Mouse (Mus musculus) colon, adult 2 months (tissue): ENCODE measurements around the gene Cklf. TPM values are rescaled to one million over a fixed set of nuclear protein-coding genes. Genes with fewer than 3 reads are reported as not detected.

Experiments used
- polyA plus RNA-seq: library from polyadenylated mRNA; depleted of rRNA; stranded (reverse); fragments of >200 nt; gene quantifications from 2 replicates; pipeline ENCODE4 v1.2.3, GENCODE M21; 2012; rRNA removed

Gene Cklf
- 2.4 and 2.8 TPM in 2 replicates for polyA plus RNA-seq

GRCm38 (mm10) chr8:104250439-104251367, at the start of gene Cklf:
Cklf (plus strand) TSS chr8:104250861.

DNA sequence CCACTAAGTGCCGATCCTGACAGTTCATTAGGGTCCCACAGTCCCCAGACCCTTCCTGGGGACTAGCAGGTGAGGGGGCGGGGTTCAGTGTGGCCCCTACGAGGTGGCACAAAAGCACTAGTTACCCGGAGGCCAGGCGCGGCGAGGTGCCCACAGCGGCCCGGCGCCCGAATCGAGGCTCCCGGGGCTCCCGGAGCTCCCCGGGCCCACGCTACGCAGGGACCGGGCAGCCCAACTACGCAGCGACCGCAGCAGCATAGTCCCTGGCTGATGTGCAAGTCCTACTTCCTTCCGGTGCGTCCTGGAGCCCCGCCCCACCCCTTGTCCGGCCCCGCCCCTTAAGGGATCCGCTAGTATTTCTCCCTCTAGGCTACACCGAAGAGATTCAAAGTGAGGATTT, 2.4 kb upstream of the Cklf start, which contains the start of gene Tk2:
Tk2 (minus strand) TSS at position 283 of the 400 bp plus-strand sequence.

GRCm38 (mm10) chr8:104293081-104293480, 42.4 kb downstream of the Cklf start, which contains the start of gene Cmtm2a:
Cmtm2a (minus strand) TSS chr8:104293181.

DNA sequence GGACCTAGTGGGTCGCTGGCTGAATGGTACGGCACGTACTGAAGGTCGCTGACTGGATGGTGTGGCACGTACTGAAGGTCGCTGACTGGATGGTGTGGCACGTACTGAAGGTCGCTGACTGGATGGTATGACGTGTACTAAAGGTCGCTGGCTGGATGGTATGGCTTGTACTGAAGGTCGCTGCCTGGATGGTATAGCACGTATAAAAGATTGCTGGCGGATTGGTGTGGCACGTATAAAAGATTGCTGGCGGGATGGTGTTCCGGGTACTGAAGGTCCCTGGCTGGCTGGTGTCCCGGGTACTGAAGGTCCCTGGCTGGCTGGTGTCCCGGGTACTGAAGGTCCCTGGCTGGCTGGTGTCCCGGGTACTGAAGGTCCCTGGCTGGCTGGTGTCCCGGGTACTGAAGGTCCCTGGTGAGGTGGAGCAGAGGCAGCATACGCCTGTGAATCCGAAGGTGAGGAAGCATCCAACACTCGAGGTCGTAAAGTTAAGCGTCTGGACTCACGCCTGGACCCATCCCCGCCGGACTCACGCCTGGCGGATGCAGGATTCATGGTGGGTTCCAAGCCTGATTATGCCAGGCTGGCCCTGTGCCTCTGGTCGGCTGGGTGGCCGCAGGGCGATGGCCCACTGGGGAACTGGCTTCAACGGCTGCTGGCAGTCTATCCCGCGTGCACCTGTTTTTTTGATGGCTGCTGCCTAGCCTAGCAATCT, 58.9 kb downstream of the Cklf start, which contains the start of the genes Gm45711 and Cmtm1:
Gm45711 (minus strand) TSS at position 641 of the 715 bp plus-strand sequence.
Cmtm1 (minus strand) TSS at position 705 of the 715 bp plus-strand sequence.

Other genes starting within 250 kb of the Cklf start
- gene Cdh5, start 149.2 kb upstream of the Cklf start, polyA plus RNA-seq: 14.7 and 16.5 TPM in 2 replicates
- gene Bean1, start 80.4 kb upstream of the Cklf start, polyA plus RNA-seq: 18.2 and 18.4 TPM in 2 replicates
- 14.4 and 15.2 TPM in 2 replicates for gene Tk2, start 2.3 kb upstream of the Cklf start, polyA plus RNA-seq
- gene Cmtm2a, start 42.3 kb downstream of the Cklf start, polyA plus RNA-seq: not detected in 2 replicates
- not detected in 2 replicates for gene Gm45711, start 59.2 kb downstream of the Cklf start, polyA plus RNA-seq
- not detected in 2 replicates for gene Cmtm1, start 59.3 kb downstream of the Cklf start, polyA plus RNA-seq
- not detected in 2 replicates for gene Gm11020, start 70.7 kb downstream of the Cklf start, polyA plus RNA-seq
- not detected in 2 replicates for gene Cmtm2b, start 71.4 kb downstream of the Cklf start, polyA plus RNA-seq
- 49.2 and 55.2 TPM in 2 replicates for gene Cmtm3, start 88.5 kb downstream of the Cklf start, polyA plus RNA-seq
- 46.0 and 55.8 TPM in 2 replicates for gene Cmtm4, start 144.9 kb downstream of the Cklf start, polyA plus RNA-seq
- 14.5 and 19.3 TPM in 2 replicates for gene Dync1li2, start 192.2 kb downstream of the Cklf start, polyA plus RNA-seq